Mouse (Mus musculus): ENCODE results near the gene Pknox2. TPM values are rescaled to one million over a fixed set of nuclear protein-coding genes. Genes with fewer than 3 reads are reported as not detected.

Gene Pknox2
- total RNA-seq, 2 experiments from 2014 or later: 0.09 to 0.58 TPM

- no peak for ATAC-seq (replicated peaks; ENCODE audit: low FRiP score, poor library complexity, severe bottlenecking)
These were observed 85.6 kb downstream of the Pknox2 start for GRCm38 (mm10) chr9:37061627-37062026.

GRCm38 (mm10) chr9:37054703-37055102 lies 92.5 kb downstream of the Pknox2 start:
- ATAC-seq (replicated peaks; ENCODE audit: low FRiP score, poor library complexity, severe bottlenecking): no peak

GRCm38 (mm10) chr9:37053601-37054512 lies 93.3 kb downstream of the Pknox2 start:
- no peak for ATAC-seq (replicated peaks; ENCODE audit: low FRiP score, poor library complexity, severe bottlenecking)

- ATAC-seq (replicated peaks; ENCODE audit: low FRiP score, poor library complexity, severe bottlenecking): no peak
These were observed 94.2 kb downstream of the Pknox2 start for GRCm38 (mm10) chr9:37053041-37053440.

- no peak for ATAC-seq (replicated peaks; ENCODE audit: low FRiP score, poor library complexity, severe bottlenecking)
These were observed 95.5 kb downstream of the Pknox2 start for GRCm38 (mm10) chr9:37051669-37052068.

- no peak for ATAC-seq (replicated peaks; ENCODE audit: low FRiP score, poor library complexity, severe bottlenecking)
These were observed 99.7 kb downstream of the Pknox2 start for GRCm38 (mm10) chr9:37047490-37047889.

- ATAC-seq (replicated peaks; ENCODE audit: low FRiP score, poor library complexity, severe bottlenecking): no peak
These were observed 101.3 kb downstream of the Pknox2 start for GRCm38 (mm10) chr9:37045875-37046274.

- no peak for ATAC-seq (replicated peaks; ENCODE audit: low FRiP score, poor library complexity, severe bottlenecking)
These were observed 103.0 kb downstream of the Pknox2 start for GRCm38 (mm10) chr9:37044165-37044564.

GRCm38 (mm10) chr9:37038859-37039258 lies 108.3 kb downstream of the Pknox2 start:
- no peak for ATAC-seq (replicated peaks; ENCODE audit: low FRiP score, poor library complexity, severe bottlenecking)

- ATAC-seq (replicated peaks; ENCODE audit: low FRiP score, poor library complexity, severe bottlenecking): no peak
These were observed 108.8 kb downstream of the Pknox2 start for GRCm38 (mm10) chr9:37038445-37038844.

- no peak for ATAC-seq (replicated peaks; ENCODE audit: low FRiP score, poor library complexity, severe bottlenecking)
These were observed 109.8 kb downstream of the Pknox2 start for GRCm38 (mm10) chr9:37037405-37037804.

- no peak for ATAC-seq (replicated peaks; ENCODE audit: low FRiP score, poor library complexity, severe bottlenecking)
These were observed 112.0 kb downstream of the Pknox2 start for GRCm38 (mm10) chr9:37035248-37035647.

- no peak for ATAC-seq (replicated peaks; ENCODE audit: low FRiP score, poor library complexity, severe bottlenecking)
These were observed 112.9 kb downstream of the Pknox2 start for GRCm38 (mm10) chr9:37034316-37034715.

GRCm38 (mm10) chr9:37030347-37031213 lies 116.6 kb downstream of the Pknox2 start:
- ATAC-seq (replicated peaks; ENCODE audit: low FRiP score, poor library complexity, severe bottlenecking): no peak

GRCm38 (mm10) chr9:37029811-37030346 lies 117.3 kb downstream of the Pknox2 start:
- ATAC-seq (replicated peaks; ENCODE audit: low FRiP score, poor library complexity, severe bottlenecking): no peak

- no peak for ATAC-seq (replicated peaks; ENCODE audit: low FRiP score, poor library complexity, severe bottlenecking)
These were observed 119.2 kb downstream of the Pknox2 start for GRCm38 (mm10) chr9:37027825-37028575.

- ATAC-seq (replicated peaks; ENCODE audit: low FRiP score, poor library complexity, severe bottlenecking): no peak
These were observed 121.3 kb downstream of the Pknox2 start for GRCm38 (mm10) chr9:37025913-37026312.

- no peak for ATAC-seq (replicated peaks; ENCODE audit: low FRiP score, poor library complexity, severe bottlenecking)
These were observed 125.5 kb downstream of the Pknox2 start for GRCm38 (mm10) chr9:37021586-37022230.

- ATAC-seq (replicated peaks; ENCODE audit: low FRiP score, poor library complexity, severe bottlenecking): no peak
These were observed 129.1 kb downstream of the Pknox2 start for GRCm38 (mm10) chr9:37018154-37018553.
